Mouse (Mus musculus) hindbrain, embryonic 14.5 days (tissue): ENCODE data around the gene Mrpl53. TPM values are rescaled to one million over a fixed set of nuclear protein-coding genes. Genes with fewer than 3 reads are reported as not detected.

ENCODE experiments used
- ATAC-seq: fragments of 200-750 bp; cut with Nextera tagmentation; 2 replicates; pipeline ENCODE4 v1.8.0; 2017; ENCODE audit warnings: moderate number of reproducible peaks, mild to moderate bottlenecking, moderate TSS enrichment, moderate library complexity; ENCODE audit not compliant: low FRiP score
- DNase-seq: peaks from one replicate; pipeline ENCODE4 v3.0.0-alpha.2; 2015; ENCODE audit warnings: low spot score
- H3K27ac ChIP-seq: fragments of 300-500 bp; sonication (generic); 2 replicates; pipeline ENCODE4 v1.5.1; 2014; ENCODE audit warnings: mild to moderate bottlenecking, moderate library complexity
- H3K27me3 ChIP-seq: fragments of 300-500 bp; sonication (generic); 2 replicates; pipeline ENCODE4 v1.6.1; 2014; ENCODE audit warnings: mild to moderate bottlenecking, low read length, mixed read lengths; ENCODE audit not compliant: control insufficient read depth, insufficient read depth
- H3K36me3 ChIP-seq: fragments of 300-500 bp; sonication (generic); replicated peaks from 2 replicates; pipeline ENCODE4 v1.6.1; 2014; ENCODE audit not compliant: control insufficient read depth, insufficient read depth
- H3K4me1 ChIP-seq: fragments of 300-500 bp; sonication (generic); replicated peaks from 2 replicates; pipeline ENCODE4 v1.6.1; 2014; ENCODE audit warnings: antibody characterized with exemption, low read length, mixed read lengths; ENCODE audit not compliant: control insufficient read depth, insufficient read depth
- H3K4me2 ChIP-seq: fragments of 300-500 bp; sonication (generic); replicated peaks from 2 replicates; pipeline ENCODE4 v1.6.1; 2014; ENCODE audit warnings: mild to moderate bottlenecking, moderate library complexity
- H3K4me3 ChIP-seq: fragments of 300-500 bp; sonication (generic); replicated peaks from 2 replicates; pipeline ENCODE4 v1.5.1; 2014; ENCODE audit warnings: mild to moderate bottlenecking, low read length
- H3K9ac ChIP-seq: fragments of 300-500 bp; sonication (generic); 2 replicates; pipeline ENCODE4 v1.6.1; 2014
- H3K9me3 ChIP-seq: fragments of 300-500 bp; sonication (generic); 2 replicates; pipeline ENCODE4 v1.6.1; 2016; ENCODE audit warnings: low read length; ENCODE audit not compliant: control insufficient read depth
- WGBS: fragments of 180-500 bp; shearing (Covaris S2); extraction: QIAGEN DNeasy Blood & Tissue Kit; methylation state at CpG from one replicate; pipeline ENCODE4 v1.1.7; 2014; 5-methylcytosine and 5-hydroxymethylcytosine counted together
- polyA plus RNA-seq: library from polyadenylated mRNA; unstranded; fragments of >200 nt; fragmentation: Nextera tagmentation; extraction: Ambion mirVana; gene quantifications from 2 replicates; pipeline ENCODE4 v1.2.1, GENCODE M21; 2014

Gene Mrpl53
- 110 and 129 TPM in 2 replicates for polyA plus RNA-seq

- peak within 1 kb of the TSS; percentile 84 for H3K4me3 ChIP-seq
- H3K27ac ChIP-seq: peak within 1 kb of the TSS; percentile 83
- peaks cover 20% of the 10 kb centered on the region for H3K4me1 ChIP-seq
- no peaks in the 10 kb centered on the region for H3K27me3 ChIP-seq
- ATAC-seq (peak; percentile 88), DNase-seq (peak; percentile 80)
- peaks cover 25% of the 10 kb centered on the region for H3K36me3 ChIP-seq
- no peaks in the 10 kb centered on the region for H3K9me3 ChIP-seq
- under 1% methylated on average over 76 of the region's 76 CpGs for WGBS
- peak within 1 kb of the TSS; percentile 75 for H3K4me2 ChIP-seq
- H3K9ac ChIP-seq: peak within 1 kb of the TSS; percentile 92
These were observed at the start of gene Mrpl53 for GRCm38 (mm10) chr6:83108762-83109668. TSS of gene Mrpl53 (plus strand) at chr6:83109040.

- WGBS: 41% methylated on average over 8 of the region's 8 CpGs
- Histone ChIP-seq H3K9ac (no peak overlapping the region), H3K4me3 (no peak overlapping the region), H3K27me3 (peaks cover 97% of the 10 kb centered on the region), H3K4me2 (no peak overlapping the region), H3K9me3 (no peaks in the 10 kb centered on the region), H3K36me3 (no peaks in the 10 kb centered on the region), H3K4me1 (0 out of 2 replicates have a peak, but pooled peaks cover 12% of the 10 kb centered on the region), H3K27ac (no peak overlapping the region)
- ATAC-seq (no peak), DNase-seq (no peak)
These were observed 42.8 kb upstream of the Mrpl53 start for GRCm38 (mm10) chr6:83065995-83066394.

GRCm38 (mm10) chr6:83066441-83066840 lies 42.4 kb upstream of the Mrpl53 start:
- no peak for ATAC-seq
- Histone ChIP-seq H3K4me2 (no peak overlapping the region), H3K4me1 (0 out of 2 replicates have a peak, but pooled peaks cover 12% of the 10 kb centered on the region), H3K4me3 (no peak overlapping the region), H3K9ac (no peak overlapping the region), H3K36me3 (no peaks in the 10 kb centered on the region), H3K27me3 (peaks cover 99% of the 10 kb centered on the region), H3K27ac (no peak overlapping the region), H3K9me3 (no peaks in the 10 kb centered on the region)
- DNase-seq: no peak
- WGBS: 21% methylated on average over 6 of the region's 6 CpGs

- Histone ChIP-seq H3K9ac (no peak overlapping the region), H3K36me3 (no peaks in the 10 kb centered on the region), H3K27me3 (peaks cover 99% of the 10 kb centered on the region), H3K27ac (no peak overlapping the region), H3K4me1 (0 out of 2 replicates have a peak, but pooled peaks cover 12% of the 10 kb centered on the region), H3K4me3 (peak overlapping the region; percentile 16; the same call in 1 of the 2 replicates), H3K4me2 (peak overlapping the region; percentile 28; the same call in 1 of the 2 replicates), H3K9me3 (no peaks in the 10 kb centered on the region)
- WGBS: 4% methylated on average over 8 of the region's 8 CpGs
- DNase-seq: no peak
- no peak for ATAC-seq
These were observed 40.6 kb upstream of the Mrpl53 start for GRCm38 (mm10) chr6:83068221-83068620.

- H3K4me3 ChIP-seq: peak overlapping the region; percentile 16
- no peaks in the 10 kb centered on the region for H3K36me3 ChIP-seq
- H3K4me1 ChIP-seq: 0 out of 2 replicates have a peak, but pooled peaks cover 12% of the 10 kb centered on the region
- H3K27me3 ChIP-seq: peaks cover 99% of the 10 kb centered on the region
- H3K4me2 ChIP-seq: peak overlapping the region; percentile 28
- no peak for ATAC-seq
- H3K9ac ChIP-seq: no peak overlapping the region
- DNase-seq: no peak
- under 1% methylated on average over 67 of the region's 81 CpGs for WGBS
- no peak overlapping the region for H3K27ac ChIP-seq
- no peaks in the 10 kb centered on the region for H3K9me3 ChIP-seq
These were observed 39.9 kb upstream of the Mrpl53 start for GRCm38 (mm10) chr6:83068706-83069487.

- Histone ChIP-seq H3K9me3 (no peaks in the 10 kb centered on the region), H3K27me3 (peaks cover 99% of the 10 kb centered on the region), H3K27ac (no peak overlapping the region), H3K36me3 (no peaks in the 10 kb centered on the region), H3K4me1 (0 out of 2 replicates have a peak, but pooled peaks cover 12% of the 10 kb centered on the region), H3K4me2 (0 out of 2 replicates have a peak overlapping the region, but pooled peaks have one; percentile 12), H3K4me3 (peak overlapping the region; percentile 18), H3K9ac (no peak overlapping the region)
- DNase-seq: no peak
- WGBS: 1% methylated on average over 68 of the region's 69 CpGs
- no peak for ATAC-seq
These were observed 39.2 kb upstream of the Mrpl53 start for GRCm38 (mm10) chr6:83069488-83070246.

GRCm38 (mm10) chr6:83070247-83070310 lies 38.8 kb upstream of the Mrpl53 start, which contains the start of gene Tlx2:
TSS of gene Tlx2 (minus strand) at chr6:83070293.
- no peak within 1 kb of the TSS for H3K27ac ChIP-seq
- H3K9me3 ChIP-seq: no peaks in the 10 kb centered on the region
- peak within 1 kb of the TSS; percentile 28 for H3K4me2 ChIP-seq
- peak within 1 kb of the TSS; percentile 18 for H3K4me3 ChIP-seq
- H3K27me3 ChIP-seq: peaks cover 99% of the 10 kb centered on the region
- no peaks in the 10 kb centered on the region for H3K36me3 ChIP-seq
- no peak for ATAC-seq
- no peak for DNase-seq
- H3K4me1 ChIP-seq: 0 out of 2 replicates have a peak, but pooled peaks cover 12% of the 10 kb centered on the region
- H3K9ac ChIP-seq: no peak within 1 kb of the TSS
- WGBS: 1% methylated on average over 10 of the region's 10 CpGs

- H3K9me3 ChIP-seq: no peaks in the 10 kb centered on the region
- no peak overlapping the region for H3K9ac ChIP-seq
- peaks cover 99% of the 10 kb centered on the region for H3K27me3 ChIP-seq
- 0 out of 2 replicates have a peak, but pooled peaks cover 12% of the 10 kb centered on the region for H3K4me1 ChIP-seq
- under 1% methylated on average over 57 of the region's 58 CpGs for WGBS
- H3K4me2 ChIP-seq: 0 out of 2 replicates have a peak overlapping the region, but pooled peaks have one; percentile 12
- ATAC-seq (no peak), DNase-seq (no peak)
- no peak overlapping the region for H3K27ac ChIP-seq
- no peaks in the 10 kb centered on the region for H3K36me3 ChIP-seq
- peak overlapping the region; percentile 18 for H3K4me3 ChIP-seq
These were observed 38.3 kb upstream of the Mrpl53 start for GRCm38 (mm10) chr6:83070311-83071219.
